10 mouse cellular contexts compared by ENCODE assay signal in genomic region chr15:94139534-94139958, GRCm38 (mm10).
A peak's percentile ranks its signal among the peaks of the same experiment; 100 is the strongest.
DNase-seq lines count a peak whose midpoint lies in the region; ATAC-seq lines count a peak whose summit lies in the region.
"Had no signal": no experiment of that assay in that cellular context is flagged by ENCODE, and none has a peak within 500 bp of the region (broad histone marks: within the 10 kb centered on the region; RNA-seq: fewer than 3 reads in every experiment).

No protein-coding gene starts in this region.

- H3K27me3 ChIP-seq in heart, embryonic 10.5 days (ENCODE audit: insufficient read depth, poor library complexity, severe bottlenecking) = no peaks in the 10 kb centered on the region
- H3K27me3 ChIP-seq: neural tube, embryonic 12.5 days had no signal

- no peaks in the 10 kb centered on the region for H3K9me3 ChIP-seq in heart, embryonic 10.5 days
- H3K9me3 ChIP-seq: neural tube, embryonic 12.5 days had no signal

- no peaks in the 10 kb centered on the region for H3K36me3 ChIP-seq in heart, embryonic 10.5 days
- H3K36me3 ChIP-seq: neural tube, embryonic 12.5 days had no signal

- 54% methylated on average over 13 of the region's 13 CpGs for WGBS in heart, embryonic 10.5 days

- H3K27ac ChIP-seq in heart, embryonic 10.5 days = 0 out of 2 replicates have a peak overlapping the region, but pooled peaks have one; percentile 19
- H3K27ac ChIP-seq: neural tube, embryonic 12.5 days had no signal

- H3K4me1 ChIP-seq in heart, embryonic 10.5 days = no peaks in the 10 kb centered on the region

- intact Hi-C loops in left cerebral cortex, postnatal 14 days (cut with DNase I) = no loop called here

- H3K4me3 ChIP-seq in heart, embryonic 10.5 days = no peak overlapping the region
- H3K4me3 ChIP-seq: erythroblast, embryonic 14.5 days; neural tube, embryonic 12.5 days had no signal

- DNase-seq in heart, embryonic 10.5 days (ENCODE audit: low spot score) = no peak
- no peak for DNase-seq in heart, adult 8-10 months (ENCODE audit: low spot score)
- DNase-seq in adrenal gland, postnatal 36 days = peak; percentile 59 to 68
- peak; percentile 32 for DNase-seq in kidney, adult 9 months
- DNase-seq in lung, postnatal 4 days = peak; percentile 58 to 83
- DNase-seq in left cerebral cortex, postnatal 14 days (ENCODE audit: low spot score in 2 of 2) = no peak
- DNase-seq in right cerebral cortex, adult 2 months (ENCODE audit: low spot score in 2 of 2) = no peak

- no peak for ATAC-seq in monocyte, adult 5-6 weeks (replicated peaks; ENCODE audit: insufficient number of reproducible peaks, low FRiP score, low TSS enrichment, poor library complexity, severe bottlenecking)

Comparison
In these comparisons a context has a peak if more than half of its experiments do, and no peak if none do; other contexts are left out.
1. DNase-seq: peak in adrenal gland, postnatal 36 days (2 of 2), kidney, adult 9 months (single experiment) and lung, postnatal 4 days (2 of 2); none in heart, embryonic 10.5 days (single experiment), heart, adult 8-10 months (single experiment), left cerebral cortex, postnatal 14 days (0 of 2) and right cerebral cortex, adult 2 months (0 of 2).